ENCODE assay signal across 8 mouse cellular contexts in genomic region chr11:85310713-85311574, GRCm38 (mm10). TPM values are rescaled to one million over a fixed set of nuclear protein-coding genes. Genes with fewer than 3 reads are reported as not detected.
A peak's percentile ranks its signal among the peaks of the same experiment; 100 is the strongest.
DNase-seq lines count a peak whose midpoint lies in the region; ATAC-seq and TF ChIP-seq lines count a peak whose summit lies in the region.

TSS of gene Ppm1d (plus strand) at chr11:85311244.

- no peak for TF ChIP-seq CTCF in Patski (IDR thresholded peaks at IDR 0.05)

- CTCF ChIA-PET in Patski (lab: Charles Lee), result no interaction called here

- peak within 1 kb of the TSS; percentile 94 for H3K9ac ChIP-seq in hindbrain, embryonic 13.5 days

- peak; percentile 84 for DNase-seq in Patski (ENCODE audit: low read depth, low spot score)
- peak; percentile 100 for DNase-seq in cerebellum, postnatal 14 days
- DNase-seq in frontal cortex, postnatal 14 days (ENCODE audit: low spot score in 2 of 2), result peak; percentile 90 to 95
- DNase-seq in layer of hippocampus, postnatal 25 days (ENCODE audit: extremely low spot score in 1 of 2, low spot score in 1 of 2), result peak; percentile 93 to 96
- peak; percentile 98 for DNase-seq in lung, postnatal 25 days (ENCODE audit: low spot score)
- DNase-seq in retina, embryonic 14.5 days (ENCODE audit: low spot score), result peak; percentile 100
- DNase-seq in thymus, postnatal 4 days, result peak; percentile 97

- in situ Hi-C loops in Patski (cut with MboI; ENCODE audit: low pct_unique_long_range_greater_than_20kb), result no loop called here

- H3K27me3 ChIP-seq in Patski, result no peaks in the 10 kb centered on the region
- 0 out of 2 replicates have a peak, but pooled peaks cover 2% of the 10 kb centered on the region for H3K27me3 ChIP-seq in hindbrain, embryonic 13.5 days

- H3K9me3 ChIP-seq in hindbrain, embryonic 13.5 days, result no peaks in the 10 kb centered on the region

- peaks cover 9% of the 10 kb centered on the region for H3K36me3 ChIP-seq in hindbrain, embryonic 13.5 days

- peak within 1 kb of the TSS; percentile 86 for H3K4me3 ChIP-seq in hindbrain, embryonic 13.5 days

- H3K27ac ChIP-seq in hindbrain, embryonic 13.5 days, result peak within 1 kb of the TSS; percentile 95

- peak; percentile 87 for ATAC-seq in Patski
- peak; percentile 93 for ATAC-seq in hindbrain, embryonic 13.5 days (ENCODE audit: low FRiP score)

- H3K4me2 ChIP-seq in hindbrain, embryonic 13.5 days, result peak within 1 kb of the TSS; percentile 84

- POLR2A ChIA-PET in Patski (lab: Charles Lee), result interaction anchor here (1.0 kb wide), 1 partner anchor 86 kb away, joined by 3 read pairs; no protein-coding TSS in a partner anchor

- WGBS in hindbrain, embryonic 13.5 days, result under 1% methylated on average over 70 of the region's 78 CpGs

- peaks cover 36% of the 10 kb centered on the region for H3K4me1 ChIP-seq in hindbrain, embryonic 13.5 days (replicated peaks)

RNA-seq across cellular contexts. Expression of gene Ppm1d, which starts in this region (rescaled TPM):
- 16.7 TPM for polyA plus RNA-seq in Patski (2021)
- 18.3 and 19.5 TPM in 2 replicates for polyA plus RNA-seq in hindbrain, embryonic 13.5 days (2015; fragmentation: Nextera tagmentation; extraction: Ambion mirVana)
- 10 to 100 TPM; 15.0 to 16.3 TPM for total RNA-seq in layer of hippocampus, postnatal 25 days (2021)

Comparison
In these comparisons a context has a peak if more than half of its experiments do, and no peak if none do; other contexts are left out.
1. Peak in every context shown above with its lines: DNase-seq, ATAC-seq, H3K4me3 ChIP-seq and H3K27ac ChIP-seq.